Mouse (Mus musculus): Measurements from ENCODE around the gene Orai3. TPM values are rescaled to one million over a fixed set of nuclear protein-coding genes. Genes with fewer than 3 reads are reported as not detected.

The Orai3 gene
- polyA plus RNA-seq, 2 experiments, result 3.9 to 6.9 TPM

DNA sequence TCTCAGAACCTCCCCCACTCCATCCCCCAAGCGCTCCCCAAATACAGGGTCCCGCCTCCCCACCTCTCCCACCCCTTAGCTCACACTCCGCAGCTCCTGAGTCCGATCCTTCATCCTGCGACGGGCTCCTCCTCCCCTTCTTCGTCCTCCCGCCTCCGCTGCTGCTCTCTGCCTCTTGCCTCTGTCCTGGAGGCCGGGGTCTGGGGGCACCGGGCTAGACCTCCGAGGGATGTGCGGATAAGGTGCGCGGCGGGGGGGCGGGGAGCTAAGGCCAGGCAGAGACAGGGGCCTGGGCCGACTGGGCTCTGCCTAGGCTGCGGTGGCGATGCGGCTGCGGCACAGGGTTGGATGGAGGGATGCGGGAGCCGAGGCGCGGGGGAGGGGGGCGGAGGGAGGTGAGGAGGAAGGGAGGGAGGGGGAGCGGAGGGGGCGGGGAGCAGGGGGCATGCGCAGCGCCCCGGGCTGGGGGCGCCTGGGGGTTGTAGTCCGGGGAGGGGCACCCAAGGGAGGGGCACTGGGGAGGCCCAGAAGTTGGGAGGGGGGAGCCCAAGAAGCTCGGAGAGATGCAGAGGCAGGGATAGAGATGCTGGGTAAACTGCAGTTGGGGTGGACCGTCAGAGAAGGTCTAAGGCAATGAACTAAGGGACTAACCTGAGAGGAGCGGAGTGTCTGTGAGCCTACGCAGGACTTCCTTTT is 54.7 kb downstream of the Orai3 start, which contains the start of the genes Stx4a and Stx1b:
Gene Stx4a, plus strand, starts transcription at position 119 of the 696 bp plus-strand sequence.
Gene Stx1b, minus strand, starts transcription at position 374 of the 696 bp plus-strand sequence.
- DNase-seq (ENCODE audit: low read depth in 3 of 3, low spot score in 3 of 3) (no peak), ATAC-seq (ENCODE audit: insufficient read depth) (no peak)
- H3K36me3 ChIP-seq (replicated peaks; ENCODE audit: control insufficient read depth, insufficient read depth, low read depth), result no peaks in the 10 kb centered on the region
- no peaks in the 10 kb centered on the region for H3K4me1 ChIP-seq (replicated peaks; ENCODE audit: control insufficient read depth in 2 of 2, insufficient read depth in 2 of 2, low read length in 1 of 2)
- H3K4me2 ChIP-seq (ENCODE audit: low read depth), result peak within 1 kb of the TSS; percentile 45
- H3K9me3 ChIP-seq (ENCODE audit: control insufficient read depth, low read length), result no peaks in the 10 kb centered on the region
- H3K9ac ChIP-seq (replicated peaks), result no peak within 1 kb of the TSS
- no peak for TF ChIP-seq EP300 (IDR thresholded peaks at IDR 0.05; ENCODE audit: low read depth)
- TF ChIP-seq CTCF (IDR thresholded peaks at IDR 0.05; ENCODE audit: low read depth), result no peak
- no peaks in the 10 kb centered on the region; the same call in 1 of the 2 replicates for H3K27me3 ChIP-seq (ENCODE audit: control insufficient read depth, insufficient read depth, low read length)
- H3K27ac ChIP-seq, result no peak within 1 kb of the TSS
- H3K4me3 ChIP-seq (ENCODE audit: insufficient read depth in 1 of 2, low read depth in 2 of 2, low read length in 2 of 2), result peak within 1 kb of the TSS; percentile 14 to 19
- 13% methylated on average over 37 of the region's 38 CpGs for WGBS (ENCODE audit: insufficient replicate concordance)

Other genes with a start within 250 kb of the Orai3 start
- gene Tmem265, start 208.4 kb upstream of the Orai3 start, polyA plus RNA-seq (2012; rRNA removed), result 0.77 and 1.0 TPM in 2 replicates
- 1.4 and 1.7 TPM in 2 replicates for gene Tmem265, start 208.4 kb upstream of the Orai3 start, polyA plus RNA-seq (2014; fragmentation: Nextera tagmentation; extraction: Ambion mirVana)
- 24.9 and 27.3 TPM in 2 replicates for gene Phkg2, start 196.5 kb upstream of the Orai3 start, polyA plus RNA-seq (2012; rRNA removed)
- 18.5 and 21.7 TPM in 2 replicates for gene Phkg2, start 196.5 kb upstream of the Orai3 start, polyA plus RNA-seq (2014; fragmentation: Nextera tagmentation; extraction: Ambion mirVana)
- gene Ccdc189, start 181.2 kb upstream of the Orai3 start, polyA plus RNA-seq (2012; rRNA removed), result 4.4 and 5.4 TPM in 2 replicates
- gene Ccdc189, start 181.2 kb upstream of the Orai3 start, polyA plus RNA-seq (2014; fragmentation: Nextera tagmentation; extraction: Ambion mirVana), result 6.8 and 7.5 TPM in 2 replicates
- gene Rnf40, start 181.0 kb upstream of the Orai3 start, polyA plus RNA-seq (2012; rRNA removed), result 10.3 and 14.0 TPM in 2 replicates
- gene Rnf40, start 181.0 kb upstream of the Orai3 start, polyA plus RNA-seq (2014; fragmentation: Nextera tagmentation; extraction: Ambion mirVana), result 13.7 and 16.1 TPM in 2 replicates
- gene Zfp629, start 154.0 kb upstream of the Orai3 start, polyA plus RNA-seq (2012; rRNA removed), result 1.6 and 1.9 TPM in 2 replicates
- 1.4 and 2.2 TPM in 2 replicates for gene Zfp629, start 154.0 kb upstream of the Orai3 start, polyA plus RNA-seq (2014; fragmentation: Nextera tagmentation; extraction: Ambion mirVana)
- gene Bcl7c, start 60.9 kb upstream of the Orai3 start, polyA plus RNA-seq (2012; rRNA removed), result 11.6 and 12.5 TPM in 2 replicates
- 21.7 and 27.9 TPM in 2 replicates for gene Bcl7c, start 60.9 kb upstream of the Orai3 start, polyA plus RNA-seq (2014; fragmentation: Nextera tagmentation; extraction: Ambion mirVana)
- gene Ctf1, start 57.1 kb upstream of the Orai3 start, polyA plus RNA-seq (2012; rRNA removed), result 2.6 and 4.3 TPM in 2 replicates
- 1.7 and 2.5 TPM in 2 replicates for gene Ctf1, start 57.1 kb upstream of the Orai3 start, polyA plus RNA-seq (2014; fragmentation: Nextera tagmentation; extraction: Ambion mirVana)
- gene Ctf2, start 37.6 kb upstream of the Orai3 start, polyA plus RNA-seq (2012; rRNA removed), result not detected in 2 replicates
- 0.05 and 0.15 TPM in 2 replicates for gene Ctf2, start 37.6 kb upstream of the Orai3 start, polyA plus RNA-seq (2014; fragmentation: Nextera tagmentation; extraction: Ambion mirVana)
- gene Fbxl19, start 25.3 kb upstream of the Orai3 start, polyA plus RNA-seq (2012; rRNA removed), result 10.8 and 11.3 TPM in 2 replicates
- gene Fbxl19, start 25.3 kb upstream of the Orai3 start, polyA plus RNA-seq (2014; fragmentation: Nextera tagmentation; extraction: Ambion mirVana), result 0.85 and 1.1 TPM in 2 replicates
- 5.7 TPM in 2 replicates for gene Setd1a, start 6.9 kb downstream of the Orai3 start, polyA plus RNA-seq (2012; rRNA removed)
- 10.5 and 12.3 TPM in 2 replicates for gene Setd1a, start 6.9 kb downstream of the Orai3 start, polyA plus RNA-seq (2014; fragmentation: Nextera tagmentation; extraction: Ambion mirVana)
- gene Gm49388, start 15.8 kb downstream of the Orai3 start, polyA plus RNA-seq (2012; rRNA removed), result 1.2 TPM in 1 of 2 replicates, not detected in the other
- gene Gm49388, start 15.8 kb downstream of the Orai3 start, polyA plus RNA-seq (2014; fragmentation: Nextera tagmentation; extraction: Ambion mirVana), result not detected in 2 replicates
- gene Hsd3b7, start 30.8 kb downstream of the Orai3 start, polyA plus RNA-seq (2012; rRNA removed), result 44.8 and 45.5 TPM in 2 replicates
- 44.8 and 45.5 TPM in 2 replicates for gene Hsd3b7, start 30.8 kb downstream of the Orai3 start, polyA plus RNA-seq (2014; fragmentation: Nextera tagmentation; extraction: Ambion mirVana)
- gene Stx4a, start 54.5 kb downstream of the Orai3 start, polyA plus RNA-seq (2012; rRNA removed), result 20.4 and 34.9 TPM in 2 replicates
- 7.2 and 8.1 TPM in 2 replicates for gene Stx4a, start 54.5 kb downstream of the Orai3 start, polyA plus RNA-seq (2014; fragmentation: Nextera tagmentation; extraction: Ambion mirVana)
- 0.95 and 1.1 TPM in 2 replicates for gene Stx1b, start 54.7 kb downstream of the Orai3 start, polyA plus RNA-seq (2012; rRNA removed)
- gene Stx1b, start 54.7 kb downstream of the Orai3 start, polyA plus RNA-seq (2014; fragmentation: Nextera tagmentation; extraction: Ambion mirVana), result 0.05 and 0.21 TPM in 2 replicates
- 5.8 and 6.7 TPM in 2 replicates for gene Zfp646, start 106.4 kb downstream of the Orai3 start, polyA plus RNA-seq (2012; rRNA removed)
- gene Zfp646, start 106.4 kb downstream of the Orai3 start, polyA plus RNA-seq (2014; fragmentation: Nextera tagmentation; extraction: Ambion mirVana), result 4.6 and 5.1 TPM in 2 replicates
- gene Zfp668, start 107.0 kb downstream of the Orai3 start, polyA plus RNA-seq (2012; rRNA removed), result 3.0 TPM in 2 replicates
- gene Zfp668, start 107.0 kb downstream of the Orai3 start, polyA plus RNA-seq (2014; fragmentation: Nextera tagmentation; extraction: Ambion mirVana), result 3.9 and 4.3 TPM in 2 replicates
- gene Prss53, start 121.2 kb downstream of the Orai3 start, polyA plus RNA-seq (2012; rRNA removed), result 0.38 and 0.48 TPM in 2 replicates
- gene Prss53, start 121.2 kb downstream of the Orai3 start, polyA plus RNA-seq (2014; fragmentation: Nextera tagmentation; extraction: Ambion mirVana), result 0.05 and 0.29 TPM in 2 replicates
- not detected in 2 replicates for gene Gm21974, start 125.6 kb downstream of the Orai3 start, polyA plus RNA-seq (2012; rRNA removed)
- not detected in 2 replicates for gene Gm21974, start 125.6 kb downstream of the Orai3 start, polyA plus RNA-seq (2014; fragmentation: Nextera tagmentation; extraction: Ambion mirVana)
- 74.0 and 104 TPM in 2 replicates for gene Vkorc1, start 125.8 kb downstream of the Orai3 start, polyA plus RNA-seq (2012; rRNA removed)
- 107 and 116 TPM in 2 replicates for gene Vkorc1, start 125.8 kb downstream of the Orai3 start, polyA plus RNA-seq (2014; fragmentation: Nextera tagmentation; extraction: Ambion mirVana)
- gene Bckdk, start 134.3 kb downstream of the Orai3 start, polyA plus RNA-seq (2012; rRNA removed), result 28.0 and 29.7 TPM in 2 replicates
- gene Bckdk, start 134.3 kb downstream of the Orai3 start, polyA plus RNA-seq (2014; fragmentation: Nextera tagmentation; extraction: Ambion mirVana), result 68.3 and 76.0 TPM in 2 replicates
- gene Kat8, start 142.7 kb downstream of the Orai3 start, polyA plus RNA-seq (2012; rRNA removed), result 9.6 and 13.7 TPM in 2 replicates
- gene Kat8, start 142.7 kb downstream of the Orai3 start, polyA plus RNA-seq (2014; fragmentation: Nextera tagmentation; extraction: Ambion mirVana), result 15.7 and 17.6 TPM in 2 replicates
- gene Prss8, start 160.3 kb downstream of the Orai3 start, polyA plus RNA-seq (2012; rRNA removed), result 8.3 and 12.6 TPM in 2 replicates
- 9.8 and 10.3 TPM in 2 replicates for gene Prss8, start 160.3 kb downstream of the Orai3 start, polyA plus RNA-seq (2014; fragmentation: Nextera tagmentation; extraction: Ambion mirVana)
- 2.0 and 2.3 TPM in 2 replicates for gene Prss36, start 176.9 kb downstream of the Orai3 start, polyA plus RNA-seq (2012; rRNA removed)
- gene Prss36, start 176.9 kb downstream of the Orai3 start, polyA plus RNA-seq (2014; fragmentation: Nextera tagmentation; extraction: Ambion mirVana), result 3.0 TPM in 2 replicates
- gene Fus, start 197.6 kb downstream of the Orai3 start, polyA plus RNA-seq (2012; rRNA removed), result 169 and 278 TPM in 2 replicates
- gene Fus, start 197.6 kb downstream of the Orai3 start, polyA plus RNA-seq (2014; fragmentation: Nextera tagmentation; extraction: Ambion mirVana), result 15.8 and 17.1 TPM in 2 replicates
- gene Pycard, start 224.1 kb downstream of the Orai3 start, polyA plus RNA-seq (2012; rRNA removed), result 13.8 and 20.2 TPM in 2 replicates
- gene Pycard, start 224.1 kb downstream of the Orai3 start, polyA plus RNA-seq (2014; fragmentation: Nextera tagmentation; extraction: Ambion mirVana), result 37.1 and 39.3 TPM in 2 replicates
- gene Trim72, start 234.1 kb downstream of the Orai3 start, polyA plus RNA-seq (2012; rRNA removed), result 0.03 and 0.04 TPM in 2 replicates
- not detected in 2 replicates for gene Trim72, start 234.1 kb downstream of the Orai3 start, polyA plus RNA-seq (2014; fragmentation: Nextera tagmentation; extraction: Ambion mirVana)